Mouse (Mus musculus): ENCODE measurements around the gene C1qtnf2. TPM values are rescaled to one million over a fixed set of nuclear protein-coding genes. Genes with fewer than 3 reads are reported as not detected.

The C1qtnf2 gene
- polyA plus RNA-seq, 1 experiment: not detected

DNA sequence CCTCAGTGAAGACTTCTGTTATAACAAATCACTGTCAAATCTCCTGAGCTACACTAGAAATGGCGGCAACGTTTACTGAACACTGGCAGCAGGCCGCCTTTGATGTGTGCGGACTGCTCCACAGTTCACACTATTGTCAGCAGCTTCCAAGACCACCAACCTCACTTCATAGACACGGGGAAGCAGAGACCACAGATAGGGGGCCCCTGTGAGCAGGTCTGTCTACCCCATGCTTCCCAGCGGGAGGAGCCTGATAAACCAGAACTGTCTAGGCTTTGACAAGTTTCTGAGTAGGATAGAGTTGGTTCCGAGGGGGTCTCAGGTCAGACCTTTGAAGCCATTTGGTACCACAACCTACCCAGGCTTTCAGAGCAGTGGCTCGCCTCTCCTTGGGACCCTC, 21.0 kb downstream of the C1qtnf2 start:
- no peak overlapping the region for H3K27ac ChIP-seq (ENCODE audit: insufficient read depth, low read depth, low read length)
- 62% methylated on average over 8 of the region's 8 CpGs for WGBS
- H3K4me3 ChIP-seq (ENCODE audit: insufficient read depth, low read depth, low read length): no peak overlapping the region
- peaks cover 13% of the 10 kb centered on the region for H3K4me1 ChIP-seq (ENCODE audit: control insufficient read depth, insufficient read depth, low read length)
- TF ChIP-seq POLR2A (IDR thresholded peaks at IDR 0.05; ENCODE audit: insufficient read depth, low read depth, low read length) (no peak), CTCF (IDR thresholded peaks at IDR 0.05; ENCODE audit: insufficient read depth, low read depth, low read length) (no peak)

DNA sequence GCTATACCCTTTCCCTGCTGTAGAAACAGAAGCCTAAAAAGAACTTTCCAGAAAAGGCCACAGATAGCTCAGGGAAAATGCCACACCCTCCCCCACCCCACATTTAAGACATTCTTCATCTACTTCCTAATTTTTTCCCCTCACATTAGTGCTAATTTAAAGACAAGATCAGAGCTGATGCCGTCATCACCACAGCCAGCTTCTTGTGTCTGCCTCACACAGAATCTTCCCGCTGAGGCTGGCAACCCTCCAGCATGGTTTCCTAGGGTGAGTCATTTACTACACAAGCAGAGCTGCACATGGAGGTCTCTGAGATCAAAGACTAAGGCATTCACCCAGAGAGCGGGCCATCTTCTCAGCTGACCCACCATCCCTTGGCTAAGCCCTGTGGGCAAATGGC, 21.5 kb downstream of the C1qtnf2 start:
- 12% methylated on average over 3 of the region's 3 CpGs for WGBS
- Histone ChIP-seq H3K4me3 (ENCODE audit: insufficient read depth, low read depth, low read length) (no peak overlapping the region), H3K27ac (ENCODE audit: insufficient read depth, low read depth, low read length) (no peak overlapping the region), H3K4me1 (ENCODE audit: control insufficient read depth, insufficient read depth, low read length) (peaks cover 13% of the 10 kb centered on the region)
- no peak for TF ChIP-seq CTCF (IDR thresholded peaks at IDR 0.05; ENCODE audit: insufficient read depth, low read depth, low read length)
- TF ChIP-seq POLR2A (IDR thresholded peaks at IDR 0.05; ENCODE audit: insufficient read depth, low read depth, low read length): no peak

DNA sequence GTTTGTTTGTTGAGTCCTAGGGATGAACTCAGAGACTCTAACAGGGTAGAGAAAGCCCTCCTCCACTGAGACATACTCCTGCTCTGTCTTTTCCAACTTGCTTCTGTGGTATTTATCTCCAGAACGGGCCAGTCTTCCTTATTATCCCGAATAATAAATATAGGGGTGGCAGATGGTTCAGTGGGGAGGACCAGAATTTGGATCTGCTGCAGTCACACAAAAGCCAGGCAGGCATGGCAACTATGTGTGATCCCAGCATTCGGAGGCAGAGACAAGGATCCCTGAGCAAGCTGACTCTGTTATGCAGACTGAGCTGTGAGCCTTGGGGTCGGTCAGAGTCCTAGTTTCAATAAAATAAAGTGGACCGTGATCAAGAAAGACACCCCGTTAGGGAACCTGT, 27.2 kb downstream of the C1qtnf2 start:
- H3K27ac ChIP-seq (ENCODE audit: insufficient read depth, low read depth, low read length): no peak overlapping the region
- no peak overlapping the region for H3K4me3 ChIP-seq (ENCODE audit: insufficient read depth, low read depth, low read length)
- no peaks in the 10 kb centered on the region for H3K4me1 ChIP-seq (ENCODE audit: control insufficient read depth, insufficient read depth, low read length)
- 70% methylated on average over 6 of the region's 6 CpGs for WGBS
- TF ChIP-seq CTCF (IDR thresholded peaks at IDR 0.05; ENCODE audit: insufficient read depth, low read depth, low read length): no peak
- no peak for TF ChIP-seq POLR2A (IDR thresholded peaks at IDR 0.05; ENCODE audit: insufficient read depth, low read depth, low read length)

DNA sequence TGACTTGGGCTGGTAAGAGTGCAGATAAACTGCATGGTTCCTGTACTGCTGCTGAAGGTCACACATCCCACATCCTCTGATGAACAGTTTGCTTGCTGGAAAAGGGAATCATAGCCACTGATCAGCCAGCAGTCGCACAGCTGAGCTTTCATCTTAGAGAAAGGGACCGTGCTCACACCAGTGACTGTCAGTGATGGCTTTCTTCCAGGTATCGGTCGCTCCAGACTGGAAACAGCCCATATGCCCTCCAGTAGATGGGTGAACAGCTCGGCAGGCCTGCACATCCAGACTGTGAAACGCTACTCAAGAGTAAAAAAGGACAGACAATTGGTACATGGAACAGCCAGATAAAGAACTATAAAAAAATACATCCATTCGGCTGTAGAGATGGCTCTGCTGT, 31.1 kb downstream of the C1qtnf2 start:
- H3K4me3 ChIP-seq (ENCODE audit: insufficient read depth, low read depth, low read length): no peak overlapping the region
- 89% methylated on average over 7 of the region's 7 CpGs for WGBS
- TF ChIP-seq CTCF (IDR thresholded peaks at IDR 0.05; ENCODE audit: insufficient read depth, low read depth, low read length): no peak
- no peaks in the 10 kb centered on the region for H3K4me1 ChIP-seq (ENCODE audit: control insufficient read depth, insufficient read depth, low read length)
- H3K27ac ChIP-seq (ENCODE audit: insufficient read depth, low read depth, low read length): no peak overlapping the region

DNA sequence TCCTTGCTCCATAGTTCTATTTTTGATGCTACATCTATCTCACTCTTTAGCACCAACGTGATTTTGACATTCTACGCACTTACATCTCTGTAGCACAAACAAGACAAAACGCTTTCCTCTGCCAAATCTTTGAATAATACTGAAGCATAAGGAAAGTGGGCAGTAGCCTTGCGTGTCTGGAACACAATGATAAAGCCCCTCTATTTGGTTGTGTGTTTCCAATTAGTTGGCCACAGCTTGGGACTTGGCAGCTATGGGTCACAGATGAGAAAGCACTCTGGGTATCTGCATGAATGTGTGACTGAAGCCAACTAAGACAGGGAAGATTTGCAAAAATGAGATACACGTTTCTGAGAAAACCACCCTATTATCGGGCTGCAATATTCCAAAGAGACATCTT, 33.9 kb downstream of the C1qtnf2 start:
- Histone ChIP-seq H3K4me1 (ENCODE audit: control insufficient read depth, insufficient read depth, low read length) (no peaks in the 10 kb centered on the region), H3K4me3 (ENCODE audit: insufficient read depth, low read depth, low read length) (no peak overlapping the region), H3K27ac (ENCODE audit: insufficient read depth, low read depth, low read length) (no peak overlapping the region)
- 82% methylated on average over 6 of the region's 6 CpGs for WGBS
- TF ChIP-seq CTCF (IDR thresholded peaks at IDR 0.05; ENCODE audit: insufficient read depth, low read depth, low read length) (no peak), POLR2A (IDR thresholded peaks at IDR 0.05; ENCODE audit: insufficient read depth, low read depth, low read length) (no peak)

DNA sequence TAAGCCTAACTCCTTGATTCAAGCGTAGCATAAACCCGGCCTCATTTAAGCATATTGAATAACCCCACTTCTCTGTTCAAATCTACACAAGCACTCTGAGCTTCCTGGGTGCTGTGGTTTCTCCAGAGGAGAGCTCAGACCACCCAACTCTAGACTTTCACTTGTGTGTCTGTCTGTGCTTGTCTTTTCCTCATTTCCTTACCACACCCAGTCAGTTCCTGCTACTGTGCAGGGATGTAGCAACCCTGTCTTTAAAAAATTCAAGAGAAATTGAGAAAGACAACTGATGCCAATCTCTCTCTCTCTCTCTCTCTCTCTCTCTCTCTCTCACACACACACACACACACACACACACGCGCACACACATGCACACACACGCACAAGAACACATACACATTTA, 35.8 kb downstream of the C1qtnf2 start:
- WGBS: 93% methylated on average over 5 of the region's 5 CpGs

DNA sequence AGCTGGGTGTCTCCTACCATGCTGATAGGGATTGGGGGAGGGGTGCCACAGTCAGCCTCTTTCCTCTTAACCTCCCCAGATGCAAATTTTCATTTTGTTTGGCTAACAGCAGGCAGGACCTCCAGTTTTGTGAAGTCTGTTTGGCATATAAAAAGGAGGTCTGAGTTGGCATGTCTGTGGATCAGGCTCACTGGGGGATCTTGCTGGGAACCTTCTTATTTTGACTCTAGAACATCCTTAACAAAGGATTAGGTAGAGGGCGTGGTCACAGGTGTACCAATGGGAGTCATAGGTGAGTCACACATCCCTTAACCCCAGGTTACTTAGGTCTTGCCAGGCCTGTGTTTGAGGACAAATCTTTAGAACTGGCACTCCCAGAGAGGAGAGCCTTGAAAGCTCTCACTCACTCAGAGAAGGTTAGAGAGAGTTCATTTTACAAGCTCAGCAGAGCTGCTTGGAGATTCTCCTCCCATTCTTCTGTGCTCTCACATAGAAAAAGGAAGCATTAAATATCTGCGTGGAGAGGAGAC, 38.6 kb downstream of the C1qtnf2 start:
- 82% methylated on average over 2 of the region's 2 CpGs for WGBS
- no peak overlapping the region for H3K4me3 ChIP-seq (ENCODE audit: insufficient read depth, low read depth, low read length)
- 0 out of 2 replicates have a peak, but pooled peaks cover 2% of the 10 kb centered on the region for H3K4me1 ChIP-seq (ENCODE audit: control insufficient read depth, insufficient read depth, low read length)
- H3K27ac ChIP-seq (ENCODE audit: insufficient read depth, low read depth, low read length): no peak overlapping the region
- TF ChIP-seq CTCF (IDR thresholded peaks at IDR 0.05; ENCODE audit: insufficient read depth, low read depth, low read length) (no peak), POLR2A (IDR thresholded peaks at IDR 0.05; ENCODE audit: insufficient read depth, low read depth, low read length) (no peak)

More for the DNA sequence above, 35.8 kb downstream of the C1qtnf2 start:
- TF ChIP-seq POLR2A (IDR thresholded peaks at IDR 0.05; ENCODE audit: insufficient read depth, low read depth, low read length) (no peak), CTCF (IDR thresholded peaks at IDR 0.05; ENCODE audit: insufficient read depth, low read depth, low read length) (no peak)
- Histone ChIP-seq H3K4me3 (ENCODE audit: insufficient read depth, low read depth, low read length) (no peak overlapping the region), H3K27ac (ENCODE audit: insufficient read depth, low read depth, low read length) (no peak overlapping the region), H3K4me1 (ENCODE audit: control insufficient read depth, insufficient read depth, low read length) (no peaks in the 10 kb centered on the region)

DNA sequence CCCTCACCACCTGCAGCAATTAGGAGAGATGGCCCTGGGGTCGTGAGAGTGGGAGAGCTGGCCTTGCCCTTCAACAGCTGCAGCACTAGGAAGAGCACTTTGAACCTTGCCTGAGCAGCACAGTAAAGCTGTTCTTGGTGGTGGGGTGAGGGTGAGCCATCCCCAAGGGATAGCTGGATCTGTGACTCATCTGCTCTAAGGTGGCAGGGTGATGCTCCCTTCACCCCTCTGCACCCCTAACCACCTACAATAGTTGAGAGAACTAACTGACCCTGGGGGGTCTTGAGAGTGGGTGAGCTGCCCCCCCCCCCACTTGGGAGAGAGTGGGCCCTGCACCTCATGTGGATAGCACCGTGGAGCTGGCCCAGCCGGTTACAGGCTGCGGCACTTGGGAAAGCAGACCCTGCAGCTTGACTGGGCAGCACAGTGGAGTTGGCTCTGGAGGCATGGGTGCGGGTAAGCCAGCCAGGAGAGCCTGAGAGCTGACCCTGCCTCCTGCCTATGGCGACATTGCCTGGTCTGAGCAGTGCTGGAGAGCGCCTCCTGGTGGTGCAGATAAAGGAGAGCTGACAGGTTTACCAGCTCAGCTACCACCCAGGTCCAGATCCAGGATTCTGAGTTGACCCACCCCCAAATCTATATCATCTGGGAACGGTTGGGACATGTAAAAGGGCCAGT, 42.4 kb downstream of the C1qtnf2 start:
- Histone ChIP-seq H3K4me1 (ENCODE audit: control insufficient read depth, insufficient read depth, low read length) (0 out of 2 replicates have a peak, but pooled peaks cover 2% of the 10 kb centered on the region), H3K27ac (ENCODE audit: insufficient read depth, low read depth, low read length) (no peak overlapping the region), H3K4me3 (ENCODE audit: insufficient read depth, low read depth, low read length) (no peak overlapping the region)
- WGBS: 50% methylated on average over 8 of the region's 8 CpGs
- TF ChIP-seq CTCF (IDR thresholded peaks at IDR 0.05; ENCODE audit: insufficient read depth, low read depth, low read length) (peak; percentile 29; the same call in 1 of the 2 replicates), POLR2A (IDR thresholded peaks at IDR 0.05; ENCODE audit: insufficient read depth, low read depth, low read length) (no peak)

DNA sequence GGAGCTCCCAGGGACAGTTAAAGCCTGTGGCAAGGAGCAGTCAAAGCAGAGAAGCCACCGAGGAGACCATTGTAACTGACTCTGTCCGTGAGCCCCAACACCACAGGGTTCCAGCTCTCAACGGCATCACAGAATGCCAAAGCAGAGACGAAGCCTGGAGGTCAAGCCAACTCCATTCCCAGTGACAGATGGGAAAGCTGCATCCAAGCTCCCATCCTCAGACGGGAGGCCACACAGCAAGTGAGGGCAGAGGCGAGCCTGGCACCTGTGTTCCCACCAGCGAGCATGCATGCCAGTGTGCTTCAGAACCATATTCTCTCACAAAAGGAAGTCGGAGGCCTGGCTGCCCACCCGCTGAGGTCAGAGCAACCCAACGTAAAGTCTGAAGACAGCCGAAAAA, 43.6 kb downstream of the C1qtnf2 start:
- no peak overlapping the region for H3K27ac ChIP-seq (ENCODE audit: insufficient read depth, low read depth, low read length)
- no peak for TF ChIP-seq CTCF (IDR thresholded peaks at IDR 0.05; ENCODE audit: insufficient read depth, low read depth, low read length)
- 0 out of 2 replicates have a peak, but pooled peaks cover 2% of the 10 kb centered on the region for H3K4me1 ChIP-seq (ENCODE audit: control insufficient read depth, insufficient read depth, low read length)
- H3K4me3 ChIP-seq (ENCODE audit: insufficient read depth, low read depth, low read length): no peak overlapping the region
- WGBS: 85% methylated on average over 11 of the region's 11 CpGs
